Mouse (Mus musculus) megakaryocyte, embryonic 14.5 days (primary cell): ENCODE measurements at regions not wholly inside any gene's neighbourhood (a gene's known extent, or its start where the extent isn't known, plus 50 kb on each side); places are given as distances from the start of the nearest gene placed in this dataset.

Experiments used
- FLI1 ChIP-seq: IDR thresholded peaks from 2 replicates; pipeline ENCODE4 v1.6.1; 2012; ENCODE audit warnings: low read length, inconsistent platforms, mixed read lengths
- GATA1 ChIP-seq: IDR thresholded peaks from 3 replicates; pipeline ENCODE4 v1.6.1; 2012; ENCODE audit warnings: mixed read lengths, low read length, inconsistent platforms, borderline replicate concordance

DNA sequence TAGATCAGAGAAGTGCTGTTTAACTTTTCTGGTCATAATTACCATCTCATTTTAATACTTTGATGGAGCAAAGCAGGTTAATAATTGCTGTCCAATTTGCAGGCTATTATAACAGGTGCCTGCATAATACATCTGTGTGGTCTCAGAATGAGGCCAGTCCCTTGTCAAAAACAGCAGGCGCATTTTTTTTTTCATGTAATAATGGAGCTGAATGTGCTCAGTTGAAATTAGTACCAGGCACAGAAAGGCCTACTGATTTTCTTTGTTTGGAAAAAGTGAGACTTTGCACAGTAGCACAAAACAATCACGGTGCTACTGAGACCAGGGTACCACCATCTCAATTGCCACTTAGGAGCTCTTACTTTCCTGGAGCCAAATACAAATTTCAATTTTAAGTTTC, 311.3 kb upstream of the Emcn start:
- no peak for TF ChIP-seq GATA1
- TF ChIP-seq FLI1: no peak
